8 mouse cellular contexts compared by ENCODE assay signal in genomic region chr11:88848590-88848989, GRCm38 (mm10). TPM values are rescaled to one million over a fixed set of nuclear protein-coding genes. Genes with fewer than 3 reads are reported as not detected.
A peak's percentile ranks its signal among the peaks of the same experiment; 100 is the strongest.
DNase-seq lines count a peak whose midpoint lies in the region; ATAC-seq lines count a peak whose summit lies in the region.

No protein-coding gene starts in this region.

- ATAC-seq in intestine, embryonic 15.5 days = peak; percentile 52
- peak; percentile 72 for ATAC-seq in neural tube, embryonic 12.5 days (ENCODE audit: low FRiP score, low read depth)

- H3K27ac ChIP-seq in intestine, embryonic 15.5 days = 0 out of 2 replicates have a peak overlapping the region, but pooled peaks have one; percentile 64
- no peak overlapping the region for H3K27ac ChIP-seq in neural tube, embryonic 12.5 days

- DNase-seq in urinary bladder, postnatal 36 days (ENCODE audit: low spot score in 2 of 2) = peak; percentile 36 to 51
- DNase-seq in urinary bladder, postnatal 4 days (ENCODE audit: low spot score in 2 of 2) = no peak
- DNase-seq in cerebellum, adult 9-11 months = peak; percentile 67
- DNase-seq in heart, adult 11 months = peak; percentile 97
- DNase-seq in liver = peak; percentile 28
- no peak for DNase-seq in natural killer cell, adult 2 months (ENCODE audit: low spot score in 2 of 2)

- no peak overlapping the region for H3K9ac ChIP-seq in intestine, embryonic 15.5 days
- no peak overlapping the region for H3K9ac ChIP-seq in neural tube, embryonic 12.5 days

- H3K9me3 ChIP-seq in intestine, embryonic 15.5 days = no peaks in the 10 kb centered on the region
- no peaks in the 10 kb centered on the region for H3K9me3 ChIP-seq in neural tube, embryonic 12.5 days

- no peaks in the 10 kb centered on the region for H3K27me3 ChIP-seq in intestine, embryonic 15.5 days (replicated peaks)
- H3K27me3 ChIP-seq in neural tube, embryonic 12.5 days (replicated peaks) = no peaks in the 10 kb centered on the region

- H3K4me1 ChIP-seq in intestine, embryonic 15.5 days (replicated peaks) = peaks cover 20% of the 10 kb centered on the region
- H3K4me1 ChIP-seq in neural tube, embryonic 12.5 days = peaks cover 16% of the 10 kb centered on the region

- H3K4me3 ChIP-seq in intestine, embryonic 15.5 days (replicated peaks) = no peak overlapping the region
- H3K4me3 ChIP-seq in neural tube, embryonic 12.5 days = no peak overlapping the region

- H3K4me2 ChIP-seq in intestine, embryonic 15.5 days (replicated peaks) = no peak overlapping the region
- H3K4me2 ChIP-seq in neural tube, embryonic 12.5 days (replicated peaks) = no peak overlapping the region

- 37% methylated on average over 5 of the region's 5 CpGs for WGBS in intestine, embryonic 15.5 days
- 30% methylated on average over 5 of the region's 5 CpGs for WGBS in neural tube, embryonic 12.5 days

- H3K36me3 ChIP-seq in intestine, embryonic 15.5 days = peaks cover 16% of the 10 kb centered on the region
- peaks cover 20% of the 10 kb centered on the region for H3K36me3 ChIP-seq in neural tube, embryonic 12.5 days

RNA-seq across cellular contexts. Expression of gene Akap1, which starts 15.8 kb away (rescaled TPM):
- 27.8 and 28.3 TPM in 2 replicates for polyA plus RNA-seq in intestine, embryonic 15.5 days (2015; fragmentation: Nextera tagmentation; extraction: Ambion mirVana)
- 23.7 and 24.0 TPM in 2 replicates for polyA plus RNA-seq in neural tube, embryonic 12.5 days (2016; fragmentation: Nextera tagmentation; extraction: Ambion mirVana)

Comparison
In these comparisons a context has a peak if more than half of its experiments do, and no peak if none do; other contexts are left out.
1. DNase-seq: peak in urinary bladder, postnatal 36 days (2 of 2), cerebellum, adult 9-11 months (single experiment), heart, adult 11 months (single experiment) and liver (single experiment); none in urinary bladder, postnatal 4 days (0 of 2) and natural killer cell, adult 2 months (0 of 2).